Mouse (Mus musculus) hindbrain, embryonic 14.5 days (tissue): Measurements from ENCODE around the gene Aldh1l1. TPM values are rescaled to one million over a fixed set of nuclear protein-coding genes. Genes with fewer than 3 reads are reported as not detected.
A peak's percentile ranks its signal among the peaks of the same experiment; 100 is the strongest.

Source experiments
- ATAC-seq: fragments of 200-750 bp; cut with Nextera tagmentation; 2 replicates; pipeline ENCODE4 v1.8.0; 2017; ENCODE audit warnings: moderate number of reproducible peaks, mild to moderate bottlenecking, moderate TSS enrichment, moderate library complexity; ENCODE audit not compliant: low FRiP score
- DNase-seq: peaks from one replicate; pipeline ENCODE4 v3.0.0-alpha.2; 2015; ENCODE audit warnings: low spot score
- H3K27ac ChIP-seq: fragments of 300-500 bp; sonication (generic); 2 replicates; pipeline ENCODE4 v1.5.1; 2014; ENCODE audit warnings: mild to moderate bottlenecking, moderate library complexity
- H3K27me3 ChIP-seq: fragments of 300-500 bp; sonication (generic); 2 replicates; pipeline ENCODE4 v1.6.1; 2014; ENCODE audit warnings: mild to moderate bottlenecking, low read length, mixed read lengths; ENCODE audit not compliant: control insufficient read depth, insufficient read depth
- H3K36me3 ChIP-seq: fragments of 300-500 bp; sonication (generic); replicated peaks from 2 replicates; pipeline ENCODE4 v1.6.1; 2014; ENCODE audit not compliant: control insufficient read depth, insufficient read depth
- H3K4me1 ChIP-seq: fragments of 300-500 bp; sonication (generic); replicated peaks from 2 replicates; pipeline ENCODE4 v1.6.1; 2014; ENCODE audit warnings: antibody characterized with exemption, low read length, mixed read lengths; ENCODE audit not compliant: control insufficient read depth, insufficient read depth
- H3K4me2 ChIP-seq: fragments of 300-500 bp; sonication (generic); replicated peaks from 2 replicates; pipeline ENCODE4 v1.6.1; 2014; ENCODE audit warnings: mild to moderate bottlenecking, moderate library complexity
- H3K4me3 ChIP-seq: fragments of 300-500 bp; sonication (generic); replicated peaks from 2 replicates; pipeline ENCODE4 v1.5.1; 2014; ENCODE audit warnings: mild to moderate bottlenecking, low read length
- H3K9ac ChIP-seq: fragments of 300-500 bp; sonication (generic); 2 replicates; pipeline ENCODE4 v1.6.1; 2014
- H3K9me3 ChIP-seq: fragments of 300-500 bp; sonication (generic); 2 replicates; pipeline ENCODE4 v1.6.1; 2016; ENCODE audit warnings: low read length; ENCODE audit not compliant: control insufficient read depth
- WGBS: fragments of 180-500 bp; shearing (Covaris S2); extraction: QIAGEN DNeasy Blood & Tissue Kit; methylation state at CpG from one replicate; pipeline ENCODE4 v1.1.7; 2014; 5-methylcytosine and 5-hydroxymethylcytosine counted together
- polyA plus RNA-seq: library from polyadenylated mRNA; unstranded; fragments of >200 nt; fragmentation: Nextera tagmentation; extraction: Ambion mirVana; gene quantifications from 2 replicates; pipeline ENCODE4 v1.2.1, GENCODE M21; 2014

Gene Aldh1l1
- polyA plus RNA-seq, 1 experiment from 2014 or later, result 47.0 TPM

DNA sequence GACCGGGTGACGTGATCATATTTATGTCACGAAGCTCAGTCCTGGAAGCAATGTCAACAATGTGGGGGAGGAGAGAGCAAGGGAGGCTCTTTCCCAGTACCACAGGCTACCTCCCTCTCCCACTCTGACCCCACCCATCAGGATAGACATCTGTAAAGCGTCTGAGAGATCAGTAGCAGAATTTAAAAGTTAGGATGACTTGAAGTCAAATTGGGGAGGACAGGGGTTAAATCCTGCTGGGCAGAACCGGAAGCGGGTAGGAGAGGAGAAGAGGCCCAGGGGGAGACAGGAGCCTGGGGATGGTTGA is 135.3 kb downstream of the Aldh1l1 start:
- Histone ChIP-seq H3K27ac (no peak overlapping the region), H3K4me3 (no peak overlapping the region), H3K9me3 (no peaks in the 10 kb centered on the region), H3K9ac (no peak overlapping the region), H3K27me3 (no peaks in the 10 kb centered on the region), H3K4me2 (no peak overlapping the region), H3K36me3 (no peaks in the 10 kb centered on the region), H3K4me1 (0 out of 2 replicates have a peak, but pooled peaks cover 4% of the 10 kb centered on the region)
- ATAC-seq (no peak), DNase-seq (no peak)
- WGBS, result 81% methylated on average over 6 of the region's 6 CpGs

DNA sequence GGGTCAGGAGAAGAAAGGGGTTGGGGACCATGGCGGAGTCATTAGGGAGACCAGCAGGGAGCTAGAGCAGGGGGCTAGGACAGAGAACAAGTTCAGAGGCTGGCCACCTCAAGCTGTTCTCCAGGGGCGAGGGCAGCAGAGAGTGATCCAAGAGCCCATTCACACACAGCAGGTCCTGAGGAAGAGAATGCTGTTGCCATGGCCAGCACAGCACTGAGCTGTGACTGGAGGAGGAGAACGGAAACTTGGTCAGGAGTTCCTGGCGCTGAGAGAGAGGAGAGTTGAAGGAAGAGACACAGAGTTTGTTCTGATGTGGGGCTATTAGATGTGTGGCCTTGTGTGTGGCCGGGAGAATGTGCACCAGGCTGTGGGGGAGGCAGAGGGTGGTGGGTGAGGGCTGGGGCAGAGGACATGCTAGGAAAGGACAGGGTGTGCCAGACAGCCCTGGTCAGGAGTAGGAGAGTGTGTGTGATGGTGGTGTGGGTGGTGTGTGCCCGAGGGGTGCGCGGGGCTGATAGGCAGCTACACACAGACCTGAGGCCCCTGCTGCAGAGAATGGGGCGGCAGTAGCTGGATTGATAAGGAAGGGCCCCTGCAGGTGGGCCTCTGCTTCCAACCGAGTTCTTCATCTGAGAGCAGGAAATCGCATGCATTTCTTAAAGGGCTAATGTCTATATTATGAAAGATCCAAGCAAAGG is 136.7 kb downstream of the Aldh1l1 start:
- Histone ChIP-seq H3K9me3 (no peaks in the 10 kb centered on the region), H3K36me3 (no peaks in the 10 kb centered on the region), H3K27ac (no peak overlapping the region), H3K9ac (no peak overlapping the region), H3K27me3 (no peaks in the 10 kb centered on the region), H3K4me1 (0 out of 2 replicates have a peak, but pooled peaks cover 4% of the 10 kb centered on the region), H3K4me3 (no peak overlapping the region), H3K4me2 (no peak overlapping the region)
- WGBS, result 35% methylated on average over 11 of the region's 11 CpGs
- ATAC-seq (0 out of 2 replicates have a peak, but pooled peaks have one; percentile 33), DNase-seq (no peak)

DNA sequence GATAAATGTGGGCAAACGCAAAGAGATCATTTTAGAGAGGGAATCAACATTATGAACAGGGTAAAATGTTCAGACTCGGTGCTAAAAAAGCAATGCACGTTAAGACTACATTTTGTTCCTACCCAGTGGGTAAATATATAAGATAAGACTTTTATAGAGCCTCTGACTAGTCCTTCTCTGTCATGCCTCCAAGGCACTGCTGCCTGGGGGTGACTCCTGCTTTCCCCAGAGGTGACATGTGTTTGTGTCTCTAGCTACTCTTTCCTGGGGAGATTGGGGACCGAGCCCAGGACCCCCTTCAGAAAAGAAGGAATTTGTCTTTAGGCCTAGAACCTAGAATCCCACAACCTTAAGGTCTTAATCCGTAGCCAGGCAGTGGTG is 137.2 kb downstream of the Aldh1l1 start:
- H3K36me3 ChIP-seq, result no peaks in the 10 kb centered on the region
- no peaks in the 10 kb centered on the region for H3K27me3 ChIP-seq
- 85% methylated on average over 5 of the region's 5 CpGs for WGBS
- H3K4me3 ChIP-seq, result no peak overlapping the region
- no peak for ATAC-seq
- H3K9me3 ChIP-seq, result no peaks in the 10 kb centered on the region
- H3K27ac ChIP-seq, result no peak overlapping the region
- no peak overlapping the region for H3K9ac ChIP-seq
- DNase-seq, result no peak
- no peak overlapping the region for H3K4me2 ChIP-seq
- 0 out of 2 replicates have a peak, but pooled peaks cover 4% of the 10 kb centered on the region for H3K4me1 ChIP-seq

DNA sequence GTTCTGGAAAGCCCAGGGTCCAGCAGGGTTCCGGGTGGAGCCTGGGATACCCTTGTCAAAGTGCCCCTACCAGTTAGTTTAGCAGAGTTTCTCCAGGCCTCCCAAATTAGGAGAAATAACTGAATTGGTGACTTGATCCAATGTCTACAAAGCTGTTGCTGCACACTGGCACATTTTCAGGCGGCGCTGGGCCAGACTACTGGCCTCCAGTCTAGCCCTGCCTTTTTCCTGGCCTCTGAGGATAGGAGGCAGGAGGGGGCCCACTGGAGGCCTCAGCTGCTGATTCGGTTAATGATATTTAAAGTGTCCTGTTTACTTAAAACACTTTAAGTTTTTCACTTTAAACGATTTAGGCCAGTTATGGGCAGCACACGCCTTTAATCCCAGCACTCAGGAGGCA is 138.0 kb downstream of the Aldh1l1 start:
- DNase-seq, result no peak
- Histone ChIP-seq H3K36me3 (no peaks in the 10 kb centered on the region), H3K9ac (no peak overlapping the region), H3K4me3 (no peak overlapping the region), H3K4me1 (0 out of 2 replicates have a peak, but pooled peaks cover 4% of the 10 kb centered on the region), H3K27ac (no peak overlapping the region), H3K27me3 (no peaks in the 10 kb centered on the region), H3K4me2 (no peak overlapping the region), H3K9me3 (no peaks in the 10 kb centered on the region)
- 92% methylated on average over 6 of the region's 6 CpGs for WGBS
- no peak for ATAC-seq

DNA sequence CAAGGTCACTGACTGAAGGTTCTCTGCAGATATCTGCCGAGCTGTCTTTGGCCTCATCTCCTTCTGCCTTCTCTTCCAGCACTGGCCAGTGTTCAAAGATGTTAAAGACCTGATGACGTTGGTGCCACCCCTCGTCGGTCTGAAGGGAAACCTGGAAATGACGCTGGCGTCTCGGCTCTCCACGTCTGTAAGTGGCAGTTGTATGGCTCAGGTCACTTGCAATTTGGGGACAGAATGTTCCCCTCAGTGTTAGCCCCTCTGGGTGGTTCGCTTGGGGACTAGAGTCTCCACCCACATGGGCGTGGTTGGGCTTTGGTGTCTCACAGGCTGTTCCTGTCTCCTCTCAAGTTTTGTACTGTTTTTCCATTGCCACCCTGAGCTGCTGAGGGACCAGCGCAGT is 138.5 kb downstream of the Aldh1l1 start:
- ATAC-seq, result no peak
- Histone ChIP-seq H3K4me3 (no peak overlapping the region), H3K9ac (no peak overlapping the region), H3K36me3 (no peaks in the 10 kb centered on the region), H3K4me1 (0 out of 2 replicates have a peak, but pooled peaks cover 4% of the 10 kb centered on the region), H3K27ac (no peak overlapping the region), H3K27me3 (no peaks in the 10 kb centered on the region), H3K9me3 (no peaks in the 10 kb centered on the region), H3K4me2 (no peak overlapping the region)
- DNase-seq, result no peak
- WGBS, result 76% methylated on average over 11 of the region's 11 CpGs

DNA sequence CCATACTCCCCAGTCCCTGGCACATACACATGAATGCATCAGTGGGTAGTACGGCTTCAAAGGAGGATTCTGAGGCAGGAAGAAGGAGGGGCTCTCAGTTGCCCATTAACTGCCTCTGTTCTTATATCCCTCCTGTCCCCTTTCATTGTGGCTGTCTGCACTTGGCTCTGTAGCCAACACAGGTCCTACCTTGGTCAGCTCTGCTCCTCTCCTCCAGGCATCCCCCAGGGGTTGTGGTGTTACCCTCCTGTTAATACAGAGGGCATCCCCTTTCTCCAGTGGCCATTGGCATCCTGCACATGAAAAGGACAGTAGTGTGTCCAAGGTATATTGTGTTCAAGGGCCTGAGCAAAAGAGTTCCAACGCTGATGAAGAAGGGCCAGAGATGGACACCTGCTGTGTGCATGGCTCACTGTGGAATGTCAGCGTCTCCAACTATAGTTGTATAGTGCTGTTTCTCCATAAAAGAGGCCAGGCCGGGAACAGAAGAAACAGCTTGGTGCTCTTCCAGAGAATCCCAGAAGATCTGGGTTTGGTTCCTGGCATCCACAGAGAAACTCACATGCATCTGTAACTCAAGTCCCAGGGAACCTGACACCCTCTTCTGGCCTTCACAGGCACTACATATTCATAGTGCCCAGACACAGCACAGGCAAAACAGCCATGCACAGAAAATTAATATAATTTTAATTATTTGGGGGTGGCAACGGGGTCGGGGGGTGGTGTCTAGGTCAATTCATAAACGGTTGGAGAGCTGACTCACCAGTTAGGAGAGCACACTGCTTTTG is 139.2 kb downstream of the Aldh1l1 start:
- no peaks in the 10 kb centered on the region for H3K36me3 ChIP-seq
- WGBS, result 80% methylated on average over 7 of the region's 7 CpGs
- H3K9me3 ChIP-seq, result no peaks in the 10 kb centered on the region
- no peak overlapping the region for H3K27ac ChIP-seq
- ATAC-seq (no peak), DNase-seq (no peak)
- no peaks in the 10 kb centered on the region for H3K27me3 ChIP-seq
- no peak overlapping the region for H3K4me3 ChIP-seq
- 0 out of 2 replicates have a peak, but pooled peaks cover 4% of the 10 kb centered on the region for H3K4me1 ChIP-seq
- no peak overlapping the region for H3K4me2 ChIP-seq
- no peak overlapping the region for H3K9ac ChIP-seq

DNA sequence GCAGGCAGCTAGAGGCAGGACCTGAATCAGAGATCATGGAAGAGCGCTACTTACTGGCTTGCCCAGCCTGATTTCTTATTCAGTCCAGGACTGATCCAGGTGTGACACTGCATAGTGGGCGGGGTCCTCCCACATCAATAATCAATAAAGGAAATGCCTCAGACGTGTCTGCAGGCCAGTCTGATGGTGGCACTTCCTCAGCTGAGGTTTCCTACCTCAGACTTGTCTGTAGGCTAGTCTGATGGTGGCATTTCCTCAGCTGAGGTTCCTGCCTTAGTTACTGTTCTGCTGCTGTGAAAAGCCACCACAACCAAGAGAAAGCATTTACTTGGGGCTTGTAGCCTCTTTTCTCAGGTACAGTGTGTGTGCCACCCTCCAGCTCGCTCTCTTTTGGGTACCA is 141.3 kb downstream of the Aldh1l1 start:
- no peak overlapping the region for H3K9ac ChIP-seq
- no peak overlapping the region for H3K4me3 ChIP-seq
- no peak overlapping the region for H3K27ac ChIP-seq
- H3K4me1 ChIP-seq, result 0 out of 2 replicates have a peak, but pooled peaks cover 4% of the 10 kb centered on the region
- no peaks in the 10 kb centered on the region for H3K36me3 ChIP-seq
- H3K4me2 ChIP-seq, result no peak overlapping the region
- DNase-seq (no peak), ATAC-seq (no peak)
- WGBS, result 90% methylated on average over 4 of the region's 4 CpGs
- H3K9me3 ChIP-seq, result no peaks in the 10 kb centered on the region
- no peaks in the 10 kb centered on the region for H3K27me3 ChIP-seq

DNA sequence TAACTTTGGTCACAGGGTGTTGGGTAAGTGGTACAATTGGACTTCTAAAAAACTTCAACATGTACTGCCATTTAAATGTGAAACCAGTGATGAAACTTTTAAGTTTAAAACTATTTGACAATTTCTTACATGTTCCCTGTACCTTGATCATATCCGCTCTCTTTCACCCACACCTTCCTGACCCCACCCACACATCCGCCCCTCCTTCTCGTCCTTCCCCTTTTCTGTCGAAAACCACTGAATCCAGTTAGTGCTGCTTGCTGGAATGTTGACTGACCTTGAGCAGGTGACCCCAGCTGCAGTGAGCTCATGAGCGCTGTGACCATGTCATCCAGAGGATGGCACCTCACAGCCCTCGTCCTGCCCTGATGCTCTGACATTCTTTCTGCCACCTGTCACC is 143.3 kb downstream of the Aldh1l1 start:
- no peak overlapping the region for H3K4me3 ChIP-seq
- DNase-seq (no peak), ATAC-seq (no peak)
- no peaks in the 10 kb centered on the region for H3K4me1 ChIP-seq
- no peaks in the 10 kb centered on the region for H3K9me3 ChIP-seq
- WGBS, result 90% methylated on average over 6 of the region's 6 CpGs
- no peaks in the 10 kb centered on the region for H3K36me3 ChIP-seq
- H3K9ac ChIP-seq, result no peak overlapping the region
- H3K27ac ChIP-seq, result no peak overlapping the region
- H3K27me3 ChIP-seq, result no peaks in the 10 kb centered on the region
- H3K4me2 ChIP-seq, result no peak overlapping the region

DNA sequence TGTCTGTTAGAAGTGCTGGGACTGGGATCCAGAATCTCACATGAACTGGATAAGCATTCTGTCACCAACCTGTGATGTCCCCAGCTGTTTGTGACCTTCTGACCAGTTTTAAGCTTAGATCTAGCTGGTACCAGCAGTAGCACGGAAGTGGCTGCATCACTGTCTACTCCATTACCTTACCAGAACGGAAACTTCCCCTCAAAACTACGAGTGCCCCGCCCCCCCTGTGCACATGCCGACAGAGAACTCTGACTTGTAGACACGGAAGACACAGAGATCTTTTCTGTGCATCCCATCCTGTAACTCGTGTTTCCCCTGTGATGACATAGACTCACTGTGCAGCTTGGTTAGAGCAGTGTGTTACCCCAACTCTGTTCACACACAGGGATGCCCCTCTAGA is 144.2 kb downstream of the Aldh1l1 start:
- no peak overlapping the region for H3K4me2 ChIP-seq
- 88% methylated on average over 7 of the region's 7 CpGs for WGBS
- no peak overlapping the region for H3K9ac ChIP-seq
- no peak overlapping the region for H3K4me3 ChIP-seq
- H3K27ac ChIP-seq, result no peak overlapping the region
- ATAC-seq (no peak), DNase-seq (no peak)
- H3K4me1 ChIP-seq, result no peaks in the 10 kb centered on the region
- no peaks in the 10 kb centered on the region for H3K36me3 ChIP-seq
- no peaks in the 10 kb centered on the region for H3K27me3 ChIP-seq
- H3K9me3 ChIP-seq, result no peaks in the 10 kb centered on the region
